Mouse (Mus musculus): ENCODE data around the gene Smpd3. TPM values are rescaled to one million over a fixed set of nuclear protein-coding genes. Genes with fewer than 3 reads are reported as not detected.
A peak's percentile ranks its signal among the peaks of the same experiment; 100 is the strongest.

The Smpd3 gene
- polyA plus RNA-seq (2017; shearing (Covaris generic)) = not detected

GRCm38 (mm10) chr8:106337852-106338521 is at the start of gene Smpd3:
TSS of gene Smpd3 (minus strand) at chr8:106337988.
- ATAC-seq = peak; percentile 99

- no peak for ATAC-seq
These were observed 43.2 kb upstream of the Smpd3 start for GRCm38 (mm10) chr8:106381026-106381425.

- ATAC-seq = no peak
These were observed 41.6 kb upstream of the Smpd3 start for GRCm38 (mm10) chr8:106379357-106379756.

GRCm38 (mm10) chr8:106378501-106379048 is 40.8 kb upstream of the Smpd3 start:
- ATAC-seq = no peak

- no peak for ATAC-seq
These were observed 39.1 kb upstream of the Smpd3 start for GRCm38 (mm10) chr8:106376862-106377261.

GRCm38 (mm10) chr8:106375957-106376356 is 38.2 kb upstream of the Smpd3 start:
- ATAC-seq = no peak

GRCm38 (mm10) chr8:106369069-106369468 is 31.3 kb upstream of the Smpd3 start:
- ATAC-seq = no peak

GRCm38 (mm10) chr8:106368501-106368900 is 30.7 kb upstream of the Smpd3 start:
- ATAC-seq = no peak

- ATAC-seq = no peak
These were observed 27.0 kb upstream of the Smpd3 start for GRCm38 (mm10) chr8:106364837-106365236.

GRCm38 (mm10) chr8:106364278-106364677 is 26.5 kb upstream of the Smpd3 start:
- ATAC-seq = no peak

- no peak for ATAC-seq
These were observed 25.5 kb upstream of the Smpd3 start for GRCm38 (mm10) chr8:106363321-106363720.

- ATAC-seq = no peak
These were observed 22.0 kb upstream of the Smpd3 start for GRCm38 (mm10) chr8:106359650-106360338.

GRCm38 (mm10) chr8:106351135-106351534 is 13.3 kb upstream of the Smpd3 start:
- no peak for ATAC-seq

GRCm38 (mm10) chr8:106349398-106349797 is 11.6 kb upstream of the Smpd3 start:
- no peak for ATAC-seq

- no peak for ATAC-seq
These were observed 8.3 kb upstream of the Smpd3 start for GRCm38 (mm10) chr8:106346123-106346522.

- ATAC-seq = no peak
These were observed 5.7 kb upstream of the Smpd3 start for GRCm38 (mm10) chr8:106343471-106343870.

- no peak for ATAC-seq
These were observed 5.0 kb upstream of the Smpd3 start for GRCm38 (mm10) chr8:106342828-106343227.

GRCm38 (mm10) chr8:106338741-106339209 is 987 bp upstream of the Smpd3 start:
- ATAC-seq = no peak

GRCm38 (mm10) chr8:106336561-106336960 is 1.2 kb downstream of the Smpd3 start:
- no peak for ATAC-seq

GRCm38 (mm10) chr8:106336031-106336430 is 1.8 kb downstream of the Smpd3 start:
- ATAC-seq = no peak

GRCm38 (mm10) chr8:106335196-106335595 is 2.6 kb downstream of the Smpd3 start:
- ATAC-seq = no peak

- no peak for ATAC-seq
These were observed 4.4 kb downstream of the Smpd3 start for GRCm38 (mm10) chr8:106333346-106333745.

GRCm38 (mm10) chr8:106332498-106332897 is 5.3 kb downstream of the Smpd3 start:
- ATAC-seq = no peak

GRCm38 (mm10) chr8:106326624-106327023 is 11.2 kb downstream of the Smpd3 start:
- ATAC-seq = no peak

All from activated CD4-positive, CD25-positive, alpha-beta regulatory T cell, adult 4 months (primary cell).